Mouse (Mus musculus) left cerebral cortex, postnatal 36 days (tissue): ENCODE results near the gene Perm1. TPM values are rescaled to one million over a fixed set of nuclear protein-coding genes. Genes with fewer than 3 reads are reported as not detected.

Source experiments
- DNase-seq, 2 experiments: peaks; one replicate each; pipeline ENCODE4 v3.0.0; 2021 to 2022; ENCODE audit warnings: low spot score in 2 of 2, mixed read lengths in 1 of 2
- intact Hi-C: fragments of 180-260 bp; cut with DNase I; formaldehyde crosslinking; loops from one replicate; pipeline ENCODE4 v1.15.1; 2025
- microRNA-seq: library from miRNA; unstranded; fragments of <30 nt; microRNA quantifications from one replicate; pipeline ENCODE4 v1.2.0, GENCODE M21; 2022
- total RNA-seq, 2 experiments: library from RNA; stranded (reverse); gene quantifications; 2 replicates each; pipeline ENCODE4 v1.2.3; 2021

Gene Perm1
- total RNA-seq, 2 experiments from 2014 or later, result 0.37 to 0.45 TPM

- intact Hi-C loops, result loop anchor here (2.0 kb wide), 1 partner anchor 33 kb away; the partner anchor contains the start of gene AW011738
Observed at GRCm38 (mm10) chr4:156235808-156236533, 20.3 kb downstream of the Perm1 start, which contains the start of gene Noc2l. Noc2l (plus strand) TSS chr4:156236010.

DNA sequence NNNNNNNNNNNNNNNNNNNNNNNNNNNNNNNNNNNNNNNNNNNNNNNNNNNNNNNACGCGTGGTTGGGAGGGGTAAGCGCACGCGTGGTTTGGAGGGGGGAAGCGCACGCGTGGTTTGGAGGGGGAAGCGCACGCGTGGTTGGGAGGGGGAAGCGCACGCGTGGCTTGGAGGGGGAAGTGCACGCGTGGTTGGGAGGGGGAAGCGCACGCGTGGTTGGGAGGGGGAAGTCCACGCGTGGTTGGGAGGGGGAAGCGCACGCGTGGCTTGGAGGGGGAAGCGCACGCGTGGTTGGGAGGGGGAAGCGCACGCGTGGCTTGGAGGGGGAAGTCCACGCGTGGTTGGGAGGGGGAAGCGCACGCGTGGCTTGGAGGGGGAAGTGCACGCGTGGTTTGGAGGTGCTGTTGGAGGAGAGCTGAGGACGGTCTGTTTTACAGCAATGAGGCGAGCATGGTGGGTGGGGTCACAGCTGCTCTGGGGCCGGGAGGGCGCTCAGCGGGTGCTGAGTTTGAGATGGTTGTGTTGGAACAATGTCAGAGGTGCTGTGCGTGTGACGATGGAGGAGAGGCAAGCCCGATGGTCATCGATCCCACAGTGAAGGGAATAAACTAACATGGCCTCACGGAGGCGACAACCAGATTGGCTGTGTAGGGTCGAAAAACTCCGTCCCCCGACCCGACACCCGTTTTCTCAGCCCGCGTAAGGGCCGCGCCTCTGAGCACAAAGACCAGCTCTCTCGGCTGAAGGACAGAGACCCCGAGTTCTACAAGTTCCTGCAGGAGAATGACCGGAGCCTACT lies 21.2 kb downstream of the Perm1 start:
- intact Hi-C loops, result no loop called here
- DNase-seq, result no peak

More at GRCm38 (mm10) chr4:156235808-156236533, 20.3 kb downstream of the Perm1 start, which contains the start of gene Noc2l:
- peak; percentile 92 to 93 for DNase-seq

DNA sequence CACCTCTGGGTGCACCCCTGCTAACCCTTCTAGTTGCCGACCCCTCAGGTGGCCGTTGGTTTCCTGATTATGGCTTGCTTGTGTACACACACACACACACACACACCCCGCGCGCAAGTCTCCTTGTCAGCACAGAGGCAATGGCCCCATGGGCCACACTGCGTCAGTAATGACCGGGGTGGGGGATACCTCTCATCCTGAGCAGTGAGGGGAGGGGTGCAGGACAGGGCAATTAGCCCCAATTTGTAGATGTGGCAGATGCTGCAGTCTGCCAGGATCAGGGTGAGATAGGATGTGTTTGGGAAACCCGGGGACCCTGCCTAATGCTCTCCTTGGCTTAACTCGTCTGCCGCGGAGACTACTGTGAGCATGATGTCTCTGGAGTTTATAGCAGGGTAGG lies 33.9 kb downstream of the Perm1 start:
- DNase-seq, result no peak
- intact Hi-C loops, result no loop called here

DNA sequence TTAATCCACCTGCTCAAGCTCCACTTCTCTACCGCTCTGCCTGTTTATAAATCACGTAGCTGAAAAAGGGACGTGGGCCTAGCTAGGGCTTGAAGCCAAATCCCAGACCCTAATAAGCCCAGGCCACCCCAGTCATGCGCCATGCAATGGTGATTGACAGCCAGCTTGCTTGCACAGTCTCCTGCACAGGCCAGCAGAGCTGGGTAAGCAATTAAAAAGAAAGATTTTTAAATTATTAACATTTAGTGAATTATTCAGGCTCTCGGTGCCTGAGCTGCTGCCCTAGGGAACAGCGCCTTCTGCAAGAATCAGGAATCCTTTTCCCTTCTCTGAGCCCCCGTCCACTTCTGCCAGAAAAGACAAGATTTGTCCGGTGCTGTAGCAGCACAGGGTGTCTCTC lies 35.4 kb downstream of the Perm1 start:
- no peak for DNase-seq
- intact Hi-C loops, result no loop called here

DNA sequence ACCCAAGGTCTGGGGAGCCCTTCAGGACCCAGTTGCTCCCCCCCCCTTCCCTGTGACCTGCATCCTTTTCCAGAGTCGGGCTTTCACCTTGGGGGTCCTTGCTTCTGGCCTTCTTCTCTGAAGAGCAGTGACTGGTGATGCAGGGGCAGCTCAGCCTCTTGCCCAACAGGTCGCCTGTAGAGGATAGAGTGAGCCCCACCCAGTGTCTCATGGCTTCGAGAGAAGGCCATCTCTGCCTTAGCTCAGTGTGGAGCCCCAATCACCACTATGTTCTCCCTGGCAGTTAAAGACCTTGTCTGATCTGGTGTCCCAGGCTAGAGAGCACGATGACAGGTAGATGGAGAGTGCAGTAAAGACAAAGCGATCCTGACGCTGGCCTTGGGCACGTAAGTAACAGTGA lies 36.5 kb downstream of the Perm1 start:
- intact Hi-C loops, result no loop called here
- DNase-seq, result no peak

DNA sequence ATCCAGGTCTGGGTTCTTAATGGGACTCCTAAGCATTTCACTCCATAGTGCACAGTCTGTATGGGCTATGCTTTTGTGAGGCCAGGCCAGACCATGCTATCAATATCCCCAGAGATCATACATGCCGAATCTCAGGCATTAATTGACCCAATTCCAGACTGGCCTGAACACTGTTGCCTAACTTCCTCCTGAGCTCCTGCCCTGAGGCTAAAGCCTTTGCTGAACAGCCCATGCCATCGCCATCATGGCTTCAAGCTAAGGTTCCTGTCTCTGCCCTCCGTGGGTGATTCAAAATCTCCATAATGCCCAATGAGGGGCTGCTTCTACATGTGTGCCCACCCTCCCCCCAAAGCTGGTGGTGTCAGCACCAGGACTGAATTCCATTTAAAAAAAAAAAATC lies 37.0 kb downstream of the Perm1 start:
- no peak for DNase-seq
- intact Hi-C loops, result no loop called here

- intact Hi-C loops, result no loop called here
- DNase-seq, result no peak
Observed at GRCm38 (mm10) chr4:156253043-156253442, 37.4 kb downstream of the Perm1 start.

DNA sequence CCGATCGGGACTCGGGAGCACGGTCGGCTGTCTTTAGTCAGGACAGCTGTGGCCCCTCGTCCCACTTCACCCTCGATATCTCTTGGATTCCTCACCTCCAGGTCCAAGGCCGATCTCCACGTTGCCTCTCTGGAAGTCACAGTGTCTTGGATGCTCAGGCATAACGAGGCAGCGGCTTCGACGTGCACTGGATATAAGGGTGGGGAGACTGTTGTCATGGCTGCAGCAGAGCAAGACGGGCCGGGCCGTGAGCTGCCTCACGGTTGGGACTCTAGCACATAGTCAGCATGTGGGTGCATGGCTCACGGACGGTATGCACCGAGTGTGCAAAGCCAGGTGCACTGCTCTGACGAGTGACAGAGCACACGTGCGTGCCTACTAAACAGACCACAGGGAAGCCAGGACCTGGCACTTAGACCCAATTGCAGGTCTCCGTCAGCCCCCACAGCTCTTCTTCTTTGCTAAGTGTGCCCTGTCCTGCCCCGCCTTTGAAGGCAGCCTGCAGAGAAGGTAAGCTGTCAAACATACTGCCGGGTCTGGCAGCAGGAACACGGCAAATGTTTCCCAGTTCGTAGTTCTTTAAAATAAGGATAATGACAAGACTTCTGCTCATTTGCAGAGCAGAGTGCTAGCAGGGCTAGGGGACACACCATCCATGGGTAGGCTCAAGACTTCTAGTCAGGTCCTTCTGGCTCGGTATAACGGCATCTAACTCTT lies 38.9 kb downstream of the Perm1 start:
- intact Hi-C loops, result no loop called here

DNA sequence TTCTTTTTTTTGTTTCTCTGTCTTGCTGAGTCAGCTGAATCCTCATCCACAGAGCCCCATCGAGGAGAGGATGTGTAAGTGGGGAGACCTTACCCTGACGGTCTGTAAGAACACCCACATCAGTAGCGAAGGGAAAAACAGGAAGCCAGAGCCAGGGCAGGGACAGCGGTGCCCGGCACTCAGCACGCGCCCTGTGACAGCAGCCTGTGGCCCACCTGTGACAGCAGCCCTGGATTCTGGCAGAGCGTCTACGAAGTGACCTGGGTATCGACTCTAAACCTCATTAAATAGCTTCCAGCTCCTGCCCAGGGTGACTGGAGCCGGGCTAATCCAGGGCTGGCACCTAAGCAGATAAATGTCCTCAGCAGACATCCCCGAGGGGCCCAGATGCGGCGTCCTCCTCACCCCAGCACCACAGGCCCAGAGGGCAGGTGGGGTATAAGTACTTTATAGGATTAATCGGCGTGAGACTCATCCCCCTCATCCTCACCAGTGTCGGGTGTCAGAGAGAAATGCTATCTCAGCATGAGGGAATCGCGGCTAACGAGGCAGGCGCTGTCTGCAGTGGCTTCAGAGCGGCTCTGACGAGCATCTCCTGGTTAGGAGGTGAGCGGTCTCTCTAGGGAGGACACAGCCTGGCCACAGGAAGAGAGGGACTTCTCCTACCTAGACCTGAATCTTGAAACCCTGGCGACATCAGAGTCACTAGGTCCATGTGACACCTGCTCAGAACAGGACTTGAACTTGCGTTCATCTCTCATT lies 39.6 kb downstream of the Perm1 start, which contains the start of gene Samd11:
Gene Samd11, minus strand, starts transcription at position 580 of the 762 bp plus-strand sequence.
- no peak for DNase-seq

More for the DNA sequence above, 38.9 kb downstream of the Perm1 start:
- no peak for DNase-seq

More for the DNA sequence above, 39.6 kb downstream of the Perm1 start, which contains the start of gene Samd11:
- intact Hi-C loops, result no loop called here

Small RNA genes lying within 50 kb of the gene (microRNA-seq; reads per million reads assigned to microRNA genes)
- gene Mir7658, result 3.3 reads per million, percentile 7 among the genes with 10 or more reads in this experiment

Other genes with a start within 250 kb of the Perm1 start
- gene B3galt6, start 223.2 kb upstream of the Perm1 start, total RNA-seq, result 10 to 100 TPM in 1 of 2 experiments, 1 to 10 TPM in 1; 9.9 to 11.1 TPM
- gene Sdf4, start 223.0 kb upstream of the Perm1 start, total RNA-seq, result 100 to 1,000 TPM; 184 to 206 TPM
- gene Tnfrsf4, start 202.0 kb upstream of the Perm1 start, total RNA-seq, result 1 to 10 TPM in 1 of 2 experiments, under 1 TPM in 1; 0.39 to 1.9 TPM
- not detected for gene Tnfrsf18, start 189.7 kb upstream of the Perm1 start, total RNA-seq
- not detected for gene Ttll10, start 156.5 kb upstream of the Perm1 start, total RNA-seq
- 10 to 100 TPM; 27.0 to 35.8 TPM for gene 9430015G10Rik, start 105.9 kb upstream of the Perm1 start, total RNA-seq
- gene Rnf223, start 85.4 kb upstream of the Perm1 start, total RNA-seq, result 1 to 10 TPM in 1 of 2 experiments, under 1 TPM in 1; 0.84 to 1.1 TPM
- 100 to 1,000 TPM; 126 to 150 TPM for gene Agrn, start 18.4 kb upstream of the Perm1 start, total RNA-seq
- gene Isg15, start 15.1 kb upstream of the Perm1 start, total RNA-seq, result 1 to 10 TPM; 1.5 to 1.9 TPM
- 1 to 10 TPM; 4.0 to 5.8 TPM for gene AW011738, start 12.6 kb upstream of the Perm1 start, total RNA-seq
- 10 to 100 TPM; 32.4 to 42.9 TPM for gene Plekhn1, start 19.0 kb downstream of the Perm1 start, total RNA-seq
- 10 to 100 TPM; 64.4 to 68.0 TPM for gene Noc2l, start 20.1 kb downstream of the Perm1 start, total RNA-seq
- 1 to 10 TPM; 3.9 to 4.7 TPM for gene Samd11, start 39.8 kb downstream of the Perm1 start, total RNA-seq
- not detected for gene Vmn2r-ps159, start 115.2 kb downstream of the Perm1 start, total RNA-seq